Mouse (Mus musculus) heart, adult 2 months (tissue): ENCODE data around the gene Tas2r143.

ENCODE experiments used
- CTCF ChIP-seq: fragments of 200-600 bp; IDR thresholded peaks from 2 replicates; pipeline ENCODE4 v1.8.1; 2022; ENCODE audit warnings: antibody characterized with exemption, mild to moderate bottlenecking, moderate library complexity
- EP300 ChIP-seq: fragments of 200-500 bp; IDR thresholded peaks from 2 replicates; pipeline ENCODE4 v1.6.1; 2011; ENCODE audit warnings: low read depth, low read length, control low read depth; ENCODE audit not compliant: insufficient read depth
- POLR2A ChIP-seq: fragments of 200-500 bp; IDR thresholded peaks from 2 replicates; pipeline ENCODE4 v1.6.1; 2011; ENCODE audit warnings: mild to moderate bottlenecking, low read depth, low read length, control low read depth; ENCODE audit not compliant: insufficient read depth

DNA sequence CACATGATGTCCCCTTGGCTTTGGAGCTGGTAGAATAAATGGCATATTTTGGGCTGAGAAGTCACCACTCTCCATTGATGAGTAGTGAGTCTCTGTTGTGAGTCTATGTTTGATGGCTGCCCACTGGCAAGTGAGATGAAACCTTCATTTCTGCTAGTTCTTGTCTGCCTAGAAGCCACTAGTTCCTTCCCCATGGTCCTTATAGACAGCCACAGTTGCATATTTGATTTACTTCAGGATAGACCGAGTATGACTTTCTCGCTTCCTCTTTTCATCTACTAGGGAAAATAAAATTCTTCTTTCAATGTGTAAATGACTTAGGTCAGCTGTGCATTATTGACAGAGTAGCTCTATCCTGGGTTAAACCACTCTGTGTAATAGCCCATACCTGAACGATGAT, 24.4 kb downstream of the Tas2r143 start:
- TF ChIP-seq CTCF (no peak), POLR2A (no peak), EP300 (no peak)
